Mouse (Mus musculus) MEL (cell line): ENCODE results near the gene Zdhhc8. TPM values are rescaled to one million over a fixed set of nuclear protein-coding genes. Genes with fewer than 3 reads are reported as not detected.

ENCODE experiments used
- DNase-seq: peaks from one replicate; pipeline ENCODE4 v3.0.0; 2011; ENCODE audit warnings: low read depth, low spot score
- H3K27ac ChIP-seq: 2 replicates; pipeline ENCODE4 v1.5.1; 2012; ENCODE audit warnings: low read depth, mild to moderate bottlenecking, control low read depth, low read length, moderate library complexity; ENCODE audit not compliant: control insufficient read depth
- H3K27me3 ChIP-seq, 2 experiments: fragments of 150-350 bp in 1 of 2; sonication (generic) in 1 of 2; 2 replicates each; pipeline ENCODE4 v1.6.1; 2012; ENCODE audit warnings: low read length in 2 of 2, mild to moderate bottlenecking in 2 of 2, improper control_type of control experiment in 1 of 2, moderate library complexity in 1 of 2; ENCODE audit not compliant: insufficient read depth in 2 of 2, control insufficient read depth in 1 of 2
- H3K36me3 ChIP-seq, 2 experiments: 2 replicates each; pipeline ENCODE4 v1.6.1; 2012 to 2014; ENCODE audit warnings: low read length in 2 of 2, improper control_type of control experiment in 1 of 2, inconsistent platforms in 1 of 2, mild to moderate bottlenecking in 1 of 2; ENCODE audit not compliant: insufficient read depth in 2 of 2, control insufficient read depth in 1 of 2
- H3K4me1 ChIP-seq, 2 experiments: fragments of 150-350 bp in 1 of 2; sonication (generic) in 1 of 2; 2 replicates each; pipeline ENCODE4 v1.6.1; 2012; ENCODE audit warnings: low read length in 2 of 2, improper control_type of control experiment in 1 of 2, mild to moderate bottlenecking in 1 of 2; ENCODE audit not compliant: insufficient read depth in 2 of 2, control insufficient read depth in 1 of 2
- H3K4me3 ChIP-seq, 2 experiments: fragments of 150-350 bp in 1 of 2; sonication (generic) in 1 of 2; 2 replicates each; pipeline ENCODE4 v1.5.1; 2012; ENCODE audit warnings: low read depth in 2 of 2, low read length in 2 of 2, mild to moderate bottlenecking in 2 of 2, moderate library complexity in 2 of 2, control low read depth in 1 of 2, improper control_type of control experiment in 1 of 2; ENCODE audit not compliant: control insufficient read depth in 1 of 2, insufficient read depth in 1 of 2
- H3K79me2 ChIP-seq: 2 replicates; pipeline ENCODE4 v1.6.1; 2012; ENCODE audit warnings: mild to moderate bottlenecking, low read length, moderate library complexity; ENCODE audit not compliant: control insufficient read depth, poor library complexity, insufficient read depth
- H3K9ac ChIP-seq: 2 replicates; pipeline ENCODE4 v1.6.1; 2012; ENCODE audit warnings: low read depth, mild to moderate bottlenecking, control low read depth, low read length, moderate library complexity; ENCODE audit not compliant: control insufficient read depth, poor library complexity, severe bottlenecking
- H3K9me3 ChIP-seq: fragments of 150-350 bp; sonication (generic); replicated peaks from 2 replicates; pipeline ENCODE4 v1.6.1; 2012; ENCODE audit warnings: mild to moderate bottlenecking, low read length, improper control_type of control experiment, moderate library complexity; ENCODE audit not compliant: insufficient read depth
- BHLHE40 ChIP-seq: IDR thresholded peaks from 2 replicates; pipeline ENCODE4 v1.6.1; 2012; ENCODE audit warnings: low read depth, mild to moderate bottlenecking, inconsistent platforms, low read length, improper control_type of control experiment, borderline replicate concordance
- CHD1 ChIP-seq: IDR thresholded peaks from 2 replicates; pipeline ENCODE4 v1.6.1; 2012; ENCODE audit warnings: low read depth, mild to moderate bottlenecking, inconsistent platforms, low read length, improper control_type of control experiment
- CHD2 ChIP-seq: IDR thresholded peaks from 2 replicates; pipeline ENCODE4 v1.6.1; 2011; ENCODE audit warnings: low read length, improper control_type of control experiment
- CTCF ChIP-seq, 3 experiments: IDR thresholded peaks in 2 of 3; conservative IDR thresholded peaks in 1 of 3; 2 replicates each; pipeline ENCODE4 v1.5.1; 2011 to 2012; ENCODE audit warnings: low read length in 3 of 3, low read depth in 2 of 3, mild to moderate bottlenecking in 2 of 3, improper control_type of control experiment in 1 of 3, inconsistent platforms in 1 of 3, mixed read lengths in 1 of 3, moderate library complexity in 1 of 3; ENCODE audit not compliant: control insufficient read depth in 1 of 3, insufficient read depth in 1 of 3, poor library complexity in 1 of 3, severe bottlenecking in 1 of 3
- E2F4 ChIP-seq: IDR thresholded peaks from 2 replicates; pipeline ENCODE4 v1.6.1; 2011; ENCODE audit warnings: low read depth, low read length, improper control_type of control experiment, borderline replicate concordance
- ELF1 ChIP-seq: IDR thresholded peaks from 2 replicates; pipeline ENCODE4 v1.6.1; 2014; ENCODE audit warnings: low read depth, mild to moderate bottlenecking, inconsistent platforms, low read length, improper control_type of control experiment, moderate library complexity
- EP300 ChIP-seq, 2 experiments: IDR thresholded peaks; 2 replicates each; pipeline ENCODE4 v1.6.1; 2011; ENCODE audit warnings: improper control_type of control experiment in 2 of 2, low read length in 2 of 2, low read depth in 1 of 2, mild to moderate bottlenecking in 1 of 2
- ETS1 ChIP-seq: IDR thresholded peaks from 2 replicates; pipeline ENCODE4 v1.6.1; 2012; ENCODE audit warnings: low read depth, mild to moderate bottlenecking, inconsistent platforms, low read length, improper control_type of control experiment, moderate library complexity
- GATA1 ChIP-seq: IDR thresholded peaks from 2 replicates; pipeline ENCODE4 v1.6.1; 2011; ENCODE audit warnings: low read depth, low read length, improper control_type of control experiment
- HCFC1 ChIP-seq: IDR thresholded peaks from 2 replicates; pipeline ENCODE4 v1.6.1; 2012; ENCODE audit warnings: low read depth, mild to moderate bottlenecking, inconsistent platforms, low read length, improper control_type of control experiment, moderate library complexity
- MAFK ChIP-seq: IDR thresholded peaks from 2 replicates; pipeline ENCODE4 v1.6.1; 2011; ENCODE audit warnings: low read depth, mild to moderate bottlenecking, low read length, improper control_type of control experiment, borderline replicate concordance
- MAZ ChIP-seq: IDR thresholded peaks from 2 replicates; pipeline ENCODE4 v1.6.1; 2012; ENCODE audit warnings: low read depth, mild to moderate bottlenecking, inconsistent platforms, low read length, improper control_type of control experiment
- MXI1 ChIP-seq: IDR thresholded peaks from 2 replicates; pipeline ENCODE4 v1.6.1; 2011; ENCODE audit warnings: mild to moderate bottlenecking, low read depth, low read length, improper control_type of control experiment
- MYB ChIP-seq: IDR thresholded peaks from 2 replicates; pipeline ENCODE4 v1.6.1; 2011; ENCODE audit warnings: mild to moderate bottlenecking, low read depth, low read length, improper control_type of control experiment
- MYC ChIP-seq: IDR thresholded peaks from 2 replicates; pipeline ENCODE4 v1.6.1; 2011; ENCODE audit warnings: low read depth, mild to moderate bottlenecking, low read length, improper control_type of control experiment, moderate library complexity
- NRF1 ChIP-seq: IDR thresholded peaks from 2 replicates; pipeline ENCODE4 v1.6.1; 2014; ENCODE audit warnings: low read depth, mild to moderate bottlenecking, inconsistent platforms, low read length, improper control_type of control experiment, moderate library complexity; ENCODE audit not compliant: poor library complexity, insufficient read depth, severe bottlenecking
- POLR2A ChIP-seq, 2 experiments: IDR thresholded peaks; 2 replicates each; pipeline ENCODE4 v1.6.1; 2011 to 2012; ENCODE audit warnings: low read length in 2 of 2, mild to moderate bottlenecking in 2 of 2, control low read depth in 1 of 2, improper control_type of control experiment in 1 of 2, low read depth in 1 of 2, moderate library complexity in 1 of 2; ENCODE audit not compliant: control insufficient read depth in 1 of 2, insufficient read depth in 1 of 2, poor library complexity in 1 of 2
- POLR2AphosphoS2 ChIP-seq: IDR thresholded peaks from 2 replicates; pipeline ENCODE4 v1.6.1; 2011; ENCODE audit warnings: low read length, improper control_type of control experiment
- RAD21 ChIP-seq: IDR thresholded peaks from 2 replicates; pipeline ENCODE4 v1.6.1; 2011; ENCODE audit warnings: mild to moderate bottlenecking, low read depth, low read length, improper control_type of control experiment
- RCOR1 ChIP-seq: IDR thresholded peaks from 2 replicates; pipeline ENCODE4 v1.6.1; 2012; ENCODE audit warnings: low read depth, mild to moderate bottlenecking, inconsistent platforms, low read length, improper control_type of control experiment
- SIN3A ChIP-seq: IDR thresholded peaks from 2 replicates; pipeline ENCODE4 v1.6.1; 2012; ENCODE audit warnings: low read length, improper control_type of control experiment, inconsistent platforms
- SMC3 ChIP-seq: IDR thresholded peaks from 2 replicates; pipeline ENCODE4 v1.6.1; 2011; ENCODE audit warnings: low read depth, low read length, improper control_type of control experiment
- TAL1 ChIP-seq: IDR thresholded peaks from 2 replicates; pipeline ENCODE4 v1.6.1; 2012; ENCODE audit warnings: mild to moderate bottlenecking, inconsistent platforms, low read length, moderate library complexity, mixed read lengths
- TBP ChIP-seq: IDR thresholded peaks from 2 replicates; pipeline ENCODE4 v1.8.0; 2011; ENCODE audit warnings: low read depth, low read length, improper control_type of control experiment
- TCF12 ChIP-seq: IDR thresholded peaks from 2 replicates; pipeline ENCODE4 v1.6.1; 2014; ENCODE audit warnings: low read depth, mild to moderate bottlenecking, inconsistent platforms, low read length, improper control_type of control experiment, moderate library complexity
- USF1 ChIP-seq: IDR thresholded peaks from 2 replicates; pipeline ENCODE4 v1.6.1; 2014; ENCODE audit warnings: low read depth, mild to moderate bottlenecking, inconsistent platforms, low read length, improper control_type of control experiment, moderate library complexity
- USF2 ChIP-seq, 2 experiments: IDR thresholded peaks; 2 replicates each; pipeline ENCODE4 v1.6.1; 2011 to 2012; ENCODE audit warnings: improper control_type of control experiment in 2 of 2, low read length in 2 of 2, borderline replicate concordance in 1 of 2, inconsistent platforms in 1 of 2, low read depth in 1 of 2, mild to moderate bottlenecking in 1 of 2; ENCODE audit not compliant: insufficient read depth in 1 of 2
- ZC3H11A ChIP-seq: IDR thresholded peaks from 2 replicates; pipeline ENCODE4 v1.6.1; 2012; ENCODE audit warnings: low read depth, mild to moderate bottlenecking, inconsistent platforms, low read length, improper control_type of control experiment
- ZKSCAN1 ChIP-seq: IDR thresholded peaks from 2 replicates; pipeline ENCODE4 v1.6.1; 2012; ENCODE audit warnings: low read depth, mild to moderate bottlenecking, inconsistent platforms, low read length, improper control_type of control experiment, moderate library complexity
- ZMIZ1 ChIP-seq: IDR thresholded peaks from 2 replicates; pipeline ENCODE4 v1.6.1; 2012; ENCODE audit warnings: low read depth, mild to moderate bottlenecking, inconsistent platforms, low read length, improper control_type of control experiment, moderate library complexity
- polyA plus RNA-seq, 2 experiments: library from polyadenylated mRNA; stranded (reverse) in 1 of 2; unstranded in 1 of 2; fragments of >175 nt in 1 of 2; fragments of >200 nt in 1 of 2; gene quantifications; 2 replicates each; pipeline versions ENCODE4 v1.2.1 to v1.2.4; 2012; ENCODE audit warnings: low replicate concordance in 2 of 2, low read depth in 1 of 2; ENCODE audit not compliant: insufficient read length in 2 of 2, insufficient read depth in 1 of 2, missing spikeins in 1 of 2
- total RNA-seq: library from RNA; depleted of rRNA; stranded (reverse); fragments of 300-350 nt; gene quantifications from 2 replicates; pipeline ENCODE4 v1.2.3, GENCODE M21; 2012

The Zdhhc8 gene
- total and polyA plus RNA-seq, 3 experiments: 9.6 to 33.2 TPM; not detected in 1

GRCm38 (mm10) chr16:18249364-18249967 is 14.5 kb upstream of the Zdhhc8 start (continued):
- TF ChIP-seq SIN3A (peak; percentile 49), ZMIZ1 (no peak), ZC3H11A (no peak), POLR2A (IDR thresholded peaks at IDR 0.05; ENCODE audit: control insufficient read depth in 1 of 2, insufficient read depth in 1 of 2, low read depth in 1 of 2, low read length in 2 of 2, poor library complexity in 1 of 2) (peak in 1 of 2 experiments; percentile 11; a peak in 1 of 4 replicates), RAD21 (no peak), RCOR1 (no peak), USF2 (IDR thresholded peaks at IDR 0.05; ENCODE audit: borderline replicate concordance in 1 of 2, insufficient read depth in 1 of 2, low read depth in 1 of 2, low read length in 2 of 2) (no peak), GATA1 (no peak), SMC3 (no peak), TCF12 (0 out of 2 replicates have a peak, but pooled peaks have one; percentile 10), MAFK (no peak), POLR2AphosphoS2 (peak; percentile 82), CHD1 (0 out of 2 replicates have a peak, but pooled peaks have one; percentile 21), EP300 (IDR thresholded peaks at IDR 0.05; ENCODE audit: low read depth in 1 of 2, low read length in 2 of 2) (no peak), CHD2 (no peak), ZKSCAN1 (peak; percentile 87), MYC (no peak), MXI1 (no peak), CTCF (IDR thresholded peaks at IDR 0.05 in 2 of 3, conservative IDR thresholded peaks at IDR 0.05 in 1 of 3; ENCODE audit: control insufficient read depth in 1 of 3, insufficient read depth in 1 of 3, low read depth in 2 of 3, low read length in 3 of 3, poor library complexity in 1 of 3, severe bottlenecking in 1 of 3) (no peak), MYB (no peak)

- Histone ChIP-seq H3K36me3 (peaks cover 38 to 43% of the 10 kb centered on the region in 2 experiments), H3K4me3 (peak within 1 kb of the TSS; percentile 69 to 94), H3K27ac (peak within 1 kb of the TSS; percentile 88), H3K9me3 (no peaks in the 10 kb centered on the region), H3K79me2 (peaks cover 62% of the 10 kb centered on the region), H3K4me1 (peaks cover 4 to 18% of the 10 kb centered on the region in 2 experiments; a peak in 3 of 4 replicates), H3K9ac (peak within 1 kb of the TSS; percentile 99), H3K27me3 (no peaks in the 10 kb centered on the region)
- DNase-seq: peak; percentile 99
- peak; percentile 39; the same call in 1 of the 2 replicates for TF ChIP-seq USF1
- no peak for TF ChIP-seq CHD1
- TF ChIP-seq MAZ: peak; percentile 99
- peak; percentile 96 for TF ChIP-seq ELF1
- peak; percentile 89 to 94 for TF ChIP-seq POLR2A (IDR thresholded peaks at IDR 0.05; ENCODE audit: control insufficient read depth in 1 of 2, insufficient read depth in 1 of 2, low read depth in 1 of 2, low read length in 2 of 2, poor library complexity in 1 of 2)
- peak; percentile 91 for TF ChIP-seq HCFC1
- no peak for TF ChIP-seq TAL1
- peak; percentile 64 for TF ChIP-seq ETS1
- peak; percentile 46; the same call in 1 of the 2 replicates for TF ChIP-seq TBP
- 0 out of 4 replicates have a peak, but pooled peaks of 1 of the 2 experiments have one; percentile 13 for TF ChIP-seq EP300 (IDR thresholded peaks at IDR 0.05; ENCODE audit: low read depth in 1 of 2, low read length in 2 of 2)
- TF ChIP-seq BHLHE40: no peak
- TF ChIP-seq RCOR1: no peak
- peak; percentile 93 for TF ChIP-seq NRF1
- peak; percentile 34; the same call in 1 of the 2 replicates for TF ChIP-seq ZMIZ1
- no peak for TF ChIP-seq ZC3H11A
- peak; percentile 89 for TF ChIP-seq SIN3A
- TF ChIP-seq E2F4: peak; percentile 99; the same call in 1 of the 2 replicates
- TF ChIP-seq CHD2: peak; percentile 77
These were observed 13.8 kb upstream of the Zdhhc8 start, which contains the start of the genes Trmt2a and Ranbp1 for GRCm38 (mm10) chr16:18248433-18249363. Gene Trmt2a (plus strand): TSS chr16:18248679. Gene Ranbp1 (minus strand): TSS chr16:18248732.
